Mouse (Mus musculus): ENCODE data around the gene Taf4.

Taf4 gene

GRCm38 (mm10) chr2:179980616-179981015, 4.2 kb upstream of the Taf4 start:
- no peak for DNase-seq

- DNase-seq: no peak
These were observed 3.4 kb upstream of the Taf4 start for GRCm38 (mm10) chr2:179979836-179980235.

GRCm38 (mm10) chr2:179978250-179978649, 1.8 kb upstream of the Taf4 start:
- no peak for DNase-seq

GRCm38 (mm10) chr2:179977344-179978025, 1.0 kb upstream of the Taf4 start:
- DNase-seq: peak; percentile 37

- no peak for DNase-seq
These were observed 185 bp downstream of the Taf4 start for GRCm38 (mm10) chr2:179976295-179976627.

- peak; percentile 44 for DNase-seq
These were observed 595 bp downstream of the Taf4 start for GRCm38 (mm10) chr2:179975851-179976250.

- peak; percentile 32 for DNase-seq
These were observed 1.6 kb downstream of the Taf4 start for GRCm38 (mm10) chr2:179974651-179975471.

- DNase-seq: no peak
These were observed 2.4 kb downstream of the Taf4 start for GRCm38 (mm10) chr2:179973871-179974628.

- no peak for DNase-seq
These were observed 4.0 kb downstream of the Taf4 start for GRCm38 (mm10) chr2:179972406-179972805.

GRCm38 (mm10) chr2:179971891-179972290, 4.6 kb downstream of the Taf4 start:
- DNase-seq: no peak

- no peak for DNase-seq
These were observed 7.3 kb downstream of the Taf4 start for GRCm38 (mm10) chr2:179969137-179969536.

GRCm38 (mm10) chr2:179967633-179968032, 8.8 kb downstream of the Taf4 start:
- no peak for DNase-seq

GRCm38 (mm10) chr2:179961420-179961819, 15.0 kb downstream of the Taf4 start:
- no peak for DNase-seq

GRCm38 (mm10) chr2:179960327-179960726, 16.1 kb downstream of the Taf4 start:
- no peak for DNase-seq

- DNase-seq: no peak
These were observed 17.1 kb downstream of the Taf4 start for GRCm38 (mm10) chr2:179959391-179959790.

- no peak for DNase-seq
These were observed 24.6 kb downstream of the Taf4 start for GRCm38 (mm10) chr2:179951542-179952524.

- DNase-seq: no peak
These were observed 27.6 kb downstream of the Taf4 start for GRCm38 (mm10) chr2:179948820-179949219.

- no peak for DNase-seq
These were observed 28.8 kb downstream of the Taf4 start for GRCm38 (mm10) chr2:179947607-179948006.

GRCm38 (mm10) chr2:179946496-179946895, 29.9 kb downstream of the Taf4 start:
- DNase-seq: no peak

GRCm38 (mm10) chr2:179945051-179945450, 31.4 kb downstream of the Taf4 start:
- no peak for DNase-seq

- DNase-seq: no peak
These were observed 34.8 kb downstream of the Taf4 start for GRCm38 (mm10) chr2:179941696-179942095.

- DNase-seq: no peak
These were observed 39.4 kb downstream of the Taf4 start for GRCm38 (mm10) chr2:179937091-179937490.

Data from embryo, embryonic 11 days (tissue).